Mouse (Mus musculus) stomach, postnatal 0 days (tissue): ENCODE data around the gene Gm12184. TPM values are rescaled to one million over a fixed set of nuclear protein-coding genes. Genes with fewer than 3 reads are reported as not detected.
"Not testable (repeated sequence)": the region's sequence is repeated elsewhere in the genome, so short reads cannot be mapped to it uniquely, and the experiment has no call there.

Source experiments
- ATAC-seq: fragments of 200-750 bp; cut with Nextera tagmentation; 2 replicates; pipeline ENCODE4 v1.8.0; 2017; ENCODE audit not compliant: low FRiP score, low TSS enrichment
- DNase-seq: peaks from one replicate; pipeline ENCODE4 v3.0.0-alpha.2; 2016; ENCODE audit warnings: low spot score
- H3K27ac ChIP-seq: fragments of 300-500 bp; sonication (generic); replicated peaks from 2 replicates; pipeline ENCODE4 v1.5.1; 2014; ENCODE audit warnings: mild to moderate bottlenecking, control low read depth
- H3K27me3 ChIP-seq: fragments of 300-500 bp; sonication (generic); 2 replicates; pipeline ENCODE4 v1.6.1; 2014; ENCODE audit warnings: low read length; ENCODE audit not compliant: control insufficient read depth, insufficient read depth
- H3K36me3 ChIP-seq: fragments of 300-500 bp; sonication (generic); 2 replicates; pipeline ENCODE4 v1.6.1; 2014; ENCODE audit warnings: low read length, mixed read lengths; ENCODE audit not compliant: control insufficient read depth, insufficient read depth
- H3K4me1 ChIP-seq: fragments of 300-500 bp; sonication (generic); replicated peaks from 2 replicates; pipeline ENCODE4 v1.6.1; 2014; ENCODE audit warnings: antibody characterized with exemption; ENCODE audit not compliant: control insufficient read depth, insufficient read depth
- H3K4me2 ChIP-seq: fragments of 300-500 bp; sonication (generic); replicated peaks from 2 replicates; pipeline ENCODE4 v1.6.1; 2014; ENCODE audit warnings: low read depth, mild to moderate bottlenecking, control low read depth, moderate library complexity
- H3K4me3 ChIP-seq: fragments of 300-500 bp; sonication (generic); 2 replicates; pipeline ENCODE4 v1.5.1; 2014; ENCODE audit warnings: low read depth, low read length, control low read depth
- H3K9ac ChIP-seq: fragments of 300-500 bp; sonication (generic); 2 replicates; pipeline ENCODE4 v1.6.1; 2014; ENCODE audit warnings: mild to moderate bottlenecking, low read length, control low read depth, mixed read lengths
- H3K9me3 ChIP-seq: fragments of 300-500 bp; sonication (generic); 2 replicates; pipeline ENCODE4 v1.6.1; 2016; ENCODE audit warnings: low read length; ENCODE audit not compliant: control insufficient read depth
- CTCF ChIP-seq: IDR thresholded peaks from 2 replicates; pipeline ENCODE4 v1.5.1; 2016; ENCODE audit warnings: antibody characterized with exemption, low read depth, mild to moderate bottlenecking, moderate library complexity
- EP300 ChIP-seq: optimal IDR thresholded peaks from 2 replicates; pipeline ENCODE3; 2016; ENCODE audit warnings: antibody characterized with exemption
- WGBS: fragments of 180-500 bp; shearing (Covaris S2); extraction: QIAGEN DNeasy Blood & Tissue Kit; methylation state at CpG from one replicate; pipeline ENCODE4 v1.1.7; 2014; 5-methylcytosine and 5-hydroxymethylcytosine counted together
- polyA plus RNA-seq: library from polyadenylated mRNA; unstranded; fragments of >200 nt; fragmentation: Nextera tagmentation; extraction: Ambion mirVana; gene quantifications from 2 replicates; pipeline ENCODE4 v1.2.1, GENCODE M21; 2015

Gene Gm12184
- polyA plus RNA-seq, 1 experiment from 2014 or later, result 5.0 TPM

GRCm38 (mm10) chr11:48852190-48852589 lies 25.7 kb upstream of the Gm12184 start:
- Histone ChIP-seq H3K4me1 (no peaks in the 10 kb centered on the region), H3K4me2 (peak overlapping the region; percentile 78; the same call in 1 of the 2 replicates), H3K27ac (no peak overlapping the region), H3K36me3 (no peaks in the 10 kb centered on the region), H3K9ac (no peak overlapping the region), H3K9me3 (no peaks in the 10 kb centered on the region), H3K27me3 (no peaks in the 10 kb centered on the region), H3K4me3 (no peak overlapping the region)
- TF ChIP-seq CTCF, result no peak
- TF ChIP-seq EP300, result no peak
- DNase-seq (no peak), ATAC-seq (no peak)
- 67% methylated on average over 4 of the region's 4 CpGs for WGBS

- no peak for TF ChIP-seq EP300
- TF ChIP-seq CTCF, result peak; percentile 63
Measured at GRCm38 (mm10) chr11:48851270-48851995, 25.0 kb upstream of the Gm12184 start.

GRCm38 (mm10) chr11:48850240-48850639 lies 23.8 kb upstream of the Gm12184 start:
- TF ChIP-seq EP300 (no peak), CTCF (no peak)
- Histone ChIP-seq H3K9me3 (no peaks in the 10 kb centered on the region), H3K4me1 (no peaks in the 10 kb centered on the region), H3K4me3 (no peak overlapping the region), H3K4me2 (no peak overlapping the region), H3K9ac (no peak overlapping the region), H3K36me3 (no peaks in the 10 kb centered on the region), H3K27me3 (no peaks in the 10 kb centered on the region), H3K27ac (no peak overlapping the region)
- ATAC-seq, result no peak
- WGBS, result 6% methylated on average over 2 of the region's 2 CpGs
- no peak for DNase-seq

More at GRCm38 (mm10) chr11:48851270-48851995, 25.0 kb upstream of the Gm12184 start:
- Histone ChIP-seq H3K4me1 (no peaks in the 10 kb centered on the region), H3K27ac (no peak overlapping the region), H3K27me3 (no peaks in the 10 kb centered on the region), H3K9me3 (no peaks in the 10 kb centered on the region), H3K4me3 (no peak overlapping the region), H3K36me3 (no peaks in the 10 kb centered on the region), H3K4me2 (no peak overlapping the region), H3K9ac (no peak overlapping the region)
- no peak for DNase-seq
- WGBS, result 81% methylated on average over 4 of the region's 4 CpGs
- ATAC-seq, result no peak

- 65% methylated on average over 5 of the region's 5 CpGs for WGBS
- no peak for ATAC-seq
Measured at GRCm38 (mm10) chr11:48846881-48847280, 20.4 kb upstream of the Gm12184 start.

GRCm38 (mm10) chr11:48846362-48846761 lies 19.9 kb upstream of the Gm12184 start:
- not testable (repeated sequence) for H3K9me3 ChIP-seq, H3K4me3 ChIP-seq, H3K4me1 ChIP-seq, H3K36me3 ChIP-seq, H3K4me2 ChIP-seq, ATAC-seq, H3K9ac ChIP-seq, H3K27me3 ChIP-seq, DNase-seq, H3K27ac ChIP-seq
- 65% methylated on average over 2 of the region's 2 CpGs for WGBS

More at GRCm38 (mm10) chr11:48846881-48847280, 20.4 kb upstream of the Gm12184 start:
- no peak overlapping the region for H3K4me2 ChIP-seq
- TF ChIP-seq EP300 (no peak), CTCF (no peak)
- H3K4me1 ChIP-seq, result no peaks in the 10 kb centered on the region
- no peak for DNase-seq
- H3K4me3 ChIP-seq, result no peak overlapping the region
- no peaks in the 10 kb centered on the region for H3K27me3 ChIP-seq
- no peak overlapping the region for H3K27ac ChIP-seq
- H3K36me3 ChIP-seq, result no peaks in the 10 kb centered on the region
- H3K9me3 ChIP-seq, result no peaks in the 10 kb centered on the region
- no peak overlapping the region for H3K9ac ChIP-seq

- Histone ChIP-seq H3K9ac (no peak overlapping the region), H3K27me3 (no peaks in the 10 kb centered on the region)
Measured at GRCm38 (mm10) chr11:48845244-48845815, 18.9 kb upstream of the Gm12184 start.

More at GRCm38 (mm10) chr11:48845244-48845815, 18.9 kb upstream of the Gm12184 start:
- no peaks in the 10 kb centered on the region for H3K4me1 ChIP-seq
- ATAC-seq (no peak), DNase-seq (no peak)
- H3K27ac ChIP-seq, result no peak overlapping the region
- TF ChIP-seq CTCF (no peak), EP300 (no peak)
- H3K4me3 ChIP-seq, result no peak overlapping the region
- WGBS, result 32% methylated on average over 13 of the region's 13 CpGs
- no peaks in the 10 kb centered on the region for H3K36me3 ChIP-seq
- H3K4me2 ChIP-seq, result no peak overlapping the region
- no peaks in the 10 kb centered on the region for H3K9me3 ChIP-seq
